Mouse (Mus musculus) stomach, postnatal 0 days (tissue): ENCODE results near the gene Nutf2.

Source experiments
- CTCF ChIP-seq: IDR thresholded peaks from 2 replicates; pipeline ENCODE4 v1.5.1; 2016; ENCODE audit warnings: antibody characterized with exemption, low read depth, mild to moderate bottlenecking, moderate library complexity
- EP300 ChIP-seq: optimal IDR thresholded peaks from 2 replicates; pipeline ENCODE3; 2016; ENCODE audit warnings: antibody characterized with exemption

DNA sequence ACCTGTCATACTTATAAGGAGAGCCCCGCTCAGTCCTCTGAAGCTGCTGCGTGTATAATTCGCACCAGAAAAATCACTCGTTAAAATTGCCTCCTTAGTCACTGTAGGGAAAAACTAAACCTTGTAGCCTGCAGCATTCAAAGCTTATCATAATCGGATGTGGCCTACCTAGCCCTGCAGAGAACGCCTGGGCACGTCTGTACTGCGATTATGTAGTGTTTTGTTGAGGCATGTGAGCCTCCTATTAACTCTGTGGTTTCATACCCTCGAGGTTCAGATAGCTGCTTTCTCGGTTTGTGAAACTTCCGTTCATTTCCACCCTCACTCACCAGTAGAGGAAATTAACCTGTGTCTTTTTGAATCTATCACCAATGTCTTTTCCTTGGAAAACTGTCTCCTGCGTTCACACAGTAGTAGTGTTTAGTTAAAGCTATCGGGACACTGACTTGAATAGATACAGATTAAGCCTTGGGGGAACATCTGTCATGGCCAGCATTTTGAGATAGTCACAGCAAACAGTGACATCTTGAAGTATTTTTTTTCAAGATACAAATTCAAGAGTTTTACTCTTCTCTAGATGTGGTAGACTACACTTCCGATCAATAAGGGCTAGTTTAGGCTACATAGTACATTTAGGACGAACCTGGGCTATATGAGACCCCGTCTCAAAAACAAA is 40.7 kb downstream of the Nutf2 start:
- TF ChIP-seq EP300 (no peak), CTCF (no peak)
